Mouse (Mus musculus) MEL-GATA-1-ER (cell line): ENCODE measurements around the gene Olfr266.

Experiments used
- DNase-seq: peaks from one replicate; pipeline ENCODE4 v3.0.0-alpha.2; 2012; ENCODE audit warnings: low read depth; ENCODE audit errors: extremely low read depth

Olfr266 gene

GRCm38 (mm10) chr3:106826187-106826586 lies at the start of gene Olfr266:
TSS of gene Olfr266 (minus strand) at chr3:106826287.
- DNase-seq = no peak

GRCm38 (mm10) chr3:106875626-106876025 lies 49.5 kb upstream of the Olfr266 start:
- DNase-seq = no peak

GRCm38 (mm10) chr3:106872893-106873292 lies 46.8 kb upstream of the Olfr266 start:
- DNase-seq = no peak

- no peak for DNase-seq
Measured at GRCm38 (mm10) chr3:106832107-106832506, 6.0 kb upstream of the Olfr266 start.

GRCm38 (mm10) chr3:106817676-106818075 lies 8.4 kb downstream of the Olfr266 start:
- DNase-seq = no peak

- DNase-seq = no peak
Measured at GRCm38 (mm10) chr3:106808972-106809695, 17.0 kb downstream of the Olfr266 start.

- no peak for DNase-seq
Measured at GRCm38 (mm10) chr3:106798079-106798478, 28.0 kb downstream of the Olfr266 start.

- DNase-seq = peak; percentile 94
Measured at GRCm38 (mm10) chr3:106789930-106790329, 36.2 kb downstream of the Olfr266 start, which contains the start of gene Cd53. TSS of gene Cd53 (minus strand) at chr3:106790149.

- DNase-seq = peak; percentile 39
Measured at GRCm38 (mm10) chr3:106788440-106788887, 37.6 kb downstream of the Olfr266 start.

- no peak for DNase-seq
Measured at GRCm38 (mm10) chr3:106787972-106788371, 38.1 kb downstream of the Olfr266 start.

- DNase-seq = no peak
Measured at GRCm38 (mm10) chr3:106785130-106785529, 41.0 kb downstream of the Olfr266 start.

- no peak for DNase-seq
Measured at GRCm38 (mm10) chr3:106771834-106772233, 54.3 kb downstream of the Olfr266 start.
